Mouse (Mus musculus) CH12.LX (cell line): ENCODE data around the gene Adam12. TPM values are rescaled to one million over a fixed set of nuclear protein-coding genes. Genes with fewer than 3 reads are reported as not detected.

ENCODE experiments used
- DNase-seq: peaks from one replicate; pipeline ENCODE4 v3.0.0-alpha.2; 2013; ENCODE audit errors: extremely low read depth
- H3K27ac ChIP-seq: 2 replicates; pipeline ENCODE4 v1.5.1; 2012; ENCODE audit warnings: low read depth, mild to moderate bottlenecking, control low read depth, moderate library complexity; ENCODE audit not compliant: insufficient read depth
- H3K27me3 ChIP-seq: replicated peaks from 2 replicates; pipeline ENCODE3; 2012; ENCODE audit warnings: inconsistent platforms
- H3K36me3 ChIP-seq, 2 experiments: replicated peaks in 1 of 2; 2 replicates each; pipeline versions ENCODE3 to v1.6.1; 2012; ENCODE audit warnings: inconsistent platforms in 1 of 2, low read length in 1 of 2, mild to moderate bottlenecking in 1 of 2, mixed read lengths in 1 of 2, moderate library complexity in 1 of 2; ENCODE audit not compliant: control insufficient read depth in 1 of 2, insufficient read depth in 1 of 2
- H3K4me1 ChIP-seq, 2 experiments: 2 replicates each; pipeline ENCODE4 v1.6.1; 2012; ENCODE audit warnings: inconsistent platforms in 1 of 2, moderate library complexity in 1 of 2; ENCODE audit not compliant: insufficient read depth in 2 of 2, control insufficient read depth in 1 of 2
- H3K4me2 ChIP-seq: 2 replicates; pipeline ENCODE4 v1.6.1; 2012; ENCODE audit warnings: low read depth, mild to moderate bottlenecking, control low read depth; ENCODE audit not compliant: poor library complexity, insufficient read depth, severe bottlenecking
- H3K4me3 ChIP-seq, 3 experiments: fragments of 150-350 bp in 1 of 3; sonication (generic) in 1 of 3; replicated peaks in 1 of 3; 2 replicates each; pipeline versions ENCODE3 to v1.5.1; 2011 to 2012; ENCODE audit warnings: low read depth in 2 of 3, low read length in 2 of 3, mild to moderate bottlenecking in 2 of 3, moderate library complexity in 2 of 3, control low read depth in 1 of 3, improper control_type of control experiment in 1 of 3, inconsistent platforms in 1 of 3, mixed read lengths in 1 of 3; ENCODE audit not compliant: poor library complexity in 1 of 3
- H3K79me2 ChIP-seq: replicated peaks from 2 replicates; pipeline ENCODE4 v1.6.1; 2012; ENCODE audit warnings: mild to moderate bottlenecking, moderate library complexity; ENCODE audit not compliant: control insufficient read depth, poor library complexity, insufficient read depth, severe bottlenecking; ENCODE audit errors: extremely low read depth
- H3K9ac ChIP-seq: 2 replicates; pipeline ENCODE4 v1.6.1; 2012; ENCODE audit warnings: low read depth, mild to moderate bottlenecking, control low read depth, moderate library complexity; ENCODE audit not compliant: insufficient read depth
- H3K9me3 ChIP-seq: replicated peaks from 2 replicates; pipeline ENCODE3; 2012; ENCODE audit warnings: low read length, inconsistent platforms, mixed read lengths
- BHLHE40 ChIP-seq: IDR thresholded peaks from 2 replicates; pipeline ENCODE4 v1.6.1; 2011; ENCODE audit warnings: mild to moderate bottlenecking, low read depth, low read length, improper control_type of control experiment
- CHD2 ChIP-seq: IDR thresholded peaks from 2 replicates; pipeline ENCODE4 v1.6.1; 2011; ENCODE audit warnings: low read length, improper control_type of control experiment
- EP300 ChIP-seq: IDR thresholded peaks from 2 replicates; pipeline ENCODE4 v1.6.1; 2011; ENCODE audit warnings: low read length, improper control_type of control experiment
- HCFC1 ChIP-seq: IDR thresholded peaks from 2 replicates; pipeline ENCODE4 v1.6.1; 2012; ENCODE audit warnings: low read depth, mild to moderate bottlenecking, inconsistent platforms, low read length, improper control_type of control experiment
- IRF4 ChIP-seq: IDR thresholded peaks from 2 replicates; pipeline ENCODE4 v1.6.1; 2014; ENCODE audit warnings: low read depth, mild to moderate bottlenecking, inconsistent platforms, low read length, improper control_type of control experiment
- JUN ChIP-seq: IDR thresholded peaks from 2 replicates; pipeline ENCODE4 v1.6.1; 2011; ENCODE audit warnings: low read depth, mild to moderate bottlenecking, low read length, improper control_type of control experiment, moderate library complexity; ENCODE audit not compliant: insufficient read depth
- MAZ ChIP-seq: IDR thresholded peaks from 2 replicates; pipeline ENCODE4 v1.6.1; 2012; ENCODE audit warnings: low read depth, mild to moderate bottlenecking, inconsistent platforms, low read length, improper control_type of control experiment, moderate library complexity
- MEF2A ChIP-seq: IDR thresholded peaks from 2 replicates; pipeline ENCODE4 v1.6.1; 2014; ENCODE audit warnings: low read depth, mild to moderate bottlenecking, inconsistent platforms, low read length, improper control_type of control experiment, borderline replicate concordance
- MXI1 ChIP-seq: IDR thresholded peaks from 2 replicates; pipeline ENCODE4 v1.6.1; 2011; ENCODE audit warnings: mild to moderate bottlenecking, low read depth, low read length, improper control_type of control experiment
- NRF1 ChIP-seq: IDR thresholded peaks from 2 replicates; pipeline ENCODE4 v1.6.1; 2014; ENCODE audit warnings: low read depth, mild to moderate bottlenecking, inconsistent platforms, low read length, improper control_type of control experiment, moderate library complexity
- POLR2A ChIP-seq: IDR thresholded peaks from 2 replicates; pipeline ENCODE4 v1.6.1; 2011; ENCODE audit warnings: low read depth, mild to moderate bottlenecking, improper control_type of control experiment, low read length
- POLR2AphosphoS2 ChIP-seq: IDR thresholded peaks from 2 replicates; pipeline ENCODE4 v1.6.1; 2011; ENCODE audit warnings: low read depth, low read length, improper control_type of control experiment
- RCOR1 ChIP-seq: conservative IDR thresholded peaks from 2 replicates; pipeline ENCODE4 v1.6.1; 2012; ENCODE audit warnings: low read depth, mild to moderate bottlenecking, inconsistent platforms, low read length, improper control_type of control experiment
- SMC3 ChIP-seq: IDR thresholded peaks from 2 replicates; pipeline ENCODE4 v1.6.1; 2011; ENCODE audit warnings: low read depth, low read length, improper control_type of control experiment
- TBP ChIP-seq: conservative IDR thresholded peaks from 2 replicates; pipeline ENCODE4 v1.6.1; 2011; ENCODE audit warnings: low read depth, low read length, improper control_type of control experiment
- USF2 ChIP-seq: conservative IDR thresholded peaks from 2 replicates; pipeline ENCODE4 v1.6.1; 2011; ENCODE audit warnings: low read depth, low read length, improper control_type of control experiment
- ZC3H11A ChIP-seq: IDR thresholded peaks from 2 replicates; pipeline ENCODE4 v1.6.1; 2012; ENCODE audit warnings: low read depth, mild to moderate bottlenecking, inconsistent platforms, low read length, improper control_type of control experiment
- dilution Hi-C: fragments of 300-500 bp; cut with MboI; formaldehyde crosslinking; loops from 2 replicates; pipeline ENCODE4 v1.14.3; 2020; ENCODE audit warnings: low sequenced_read_pairs; ENCODE audit not compliant: extremely low pct_unique_long_range_greater_than_20kb, extremely low pct_ligation_motif_present
- in situ Hi-C: fragments of 300-500 bp; cut with MboI; formaldehyde crosslinking; loops from 3 replicates; pipeline ENCODE4 v1.14.3; 2019; ENCODE audit warnings: low sequenced_read_pairs, low pct_ligation_motif_present, low pct_unique_long_range_greater_than_20kb, mixed read lengths
- polyA plus RNA-seq: library from polyadenylated mRNA; unstranded; fragments of >175 nt; gene quantifications from 2 replicates; pipeline ENCODE4 v1.2.1, GENCODE M21; 2012; ENCODE audit warnings: low read depth; ENCODE audit not compliant: insufficient read length
- total RNA-seq, 2 experiments: library from RNA; depleted of rRNA; stranded (reverse); fragments of 300-350 nt in 1 of 2; fragments of >200 nt in 1 of 2; gene quantifications; 2 replicates each; pipeline ENCODE4 v1.2.3; 2012 to 2014

Adam12 gene
- total and polyA plus RNA-seq, 3 experiments: not detected

DNA sequence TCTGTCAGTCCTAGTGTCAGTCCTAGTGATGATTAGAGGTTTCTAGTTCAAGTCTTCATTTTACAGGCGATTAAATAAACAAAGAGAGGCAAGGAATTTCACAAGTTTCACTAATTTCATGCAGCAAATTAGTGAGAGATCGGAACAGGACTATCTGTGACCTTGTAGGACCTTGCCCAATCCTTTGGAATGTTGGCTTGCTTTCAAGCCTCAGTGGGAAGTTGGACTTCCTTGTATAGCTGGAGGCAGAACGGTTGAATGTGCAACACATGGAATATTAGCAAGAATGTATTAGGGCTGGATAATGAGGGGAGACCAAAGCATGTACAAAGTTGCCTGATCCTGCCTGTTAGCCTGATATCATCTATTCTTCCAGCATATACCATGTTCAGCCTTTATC, 141.2 kb downstream of the Adam12 start:
- H3K4me2 ChIP-seq: no peak overlapping the region
- DNase-seq: no peak

DNA sequence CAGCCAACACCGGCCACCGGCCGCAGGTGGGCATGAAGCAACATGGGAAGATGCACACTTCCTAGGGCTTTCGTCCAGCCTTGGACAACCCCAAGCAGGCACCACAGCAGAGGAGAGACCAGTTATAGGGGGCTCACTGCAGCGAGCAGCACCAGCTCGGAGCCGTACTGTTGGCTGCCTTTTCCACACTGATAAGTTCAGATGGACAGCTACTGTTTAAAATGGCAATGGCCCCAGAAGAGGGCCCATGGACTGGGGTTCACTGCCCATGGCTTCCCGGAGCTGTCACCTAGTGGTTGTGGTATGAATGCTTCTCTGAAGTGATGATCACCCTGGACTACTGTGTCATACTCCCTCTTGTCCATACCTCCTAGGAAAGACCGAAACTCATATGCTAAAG, 141.7 kb downstream of the Adam12 start:
- dilution Hi-C loops: no loop called here
- TF ChIP-seq POLR2A (no peak), TBP (no peak)
- TF ChIP-seq, all 38 proteins: peak for 0
- no peaks in the 10 kb centered on the region for H3K27me3 ChIP-seq
- no peak overlapping the region for H3K4me2 ChIP-seq
- in situ Hi-C loops: no loop called here
- no peaks in the 10 kb centered on the region for H3K4me1 ChIP-seq
- H3K4me3 ChIP-seq: no peak overlapping the region
- DNase-seq: no peak
- H3K9ac ChIP-seq: no peak overlapping the region
- no peaks in the 10 kb centered on the region for H3K36me3 ChIP-seq
- peaks cover 65% of the 10 kb centered on the region for H3K9me3 ChIP-seq
- no peak overlapping the region for H3K27ac ChIP-seq
- no peaks in the 10 kb centered on the region for H3K79me2 ChIP-seq

More for the DNA sequence above, 141.2 kb downstream of the Adam12 start:
- TF ChIP-seq BHLHE40: no peak
- no peaks in the 10 kb centered on the region for H3K79me2 ChIP-seq
- H3K27ac ChIP-seq: no peak overlapping the region
- in situ Hi-C loops (no loop called here), dilution Hi-C loops (no loop called here)
- H3K9me3 ChIP-seq: peaks cover 63% of the 10 kb centered on the region
- H3K9ac ChIP-seq: no peak overlapping the region
- no peaks in the 10 kb centered on the region for H3K4me1 ChIP-seq
- H3K27me3 ChIP-seq: no peaks in the 10 kb centered on the region
- no peaks in the 10 kb centered on the region for H3K36me3 ChIP-seq
- H3K4me3 ChIP-seq: no peak overlapping the region

DNA sequence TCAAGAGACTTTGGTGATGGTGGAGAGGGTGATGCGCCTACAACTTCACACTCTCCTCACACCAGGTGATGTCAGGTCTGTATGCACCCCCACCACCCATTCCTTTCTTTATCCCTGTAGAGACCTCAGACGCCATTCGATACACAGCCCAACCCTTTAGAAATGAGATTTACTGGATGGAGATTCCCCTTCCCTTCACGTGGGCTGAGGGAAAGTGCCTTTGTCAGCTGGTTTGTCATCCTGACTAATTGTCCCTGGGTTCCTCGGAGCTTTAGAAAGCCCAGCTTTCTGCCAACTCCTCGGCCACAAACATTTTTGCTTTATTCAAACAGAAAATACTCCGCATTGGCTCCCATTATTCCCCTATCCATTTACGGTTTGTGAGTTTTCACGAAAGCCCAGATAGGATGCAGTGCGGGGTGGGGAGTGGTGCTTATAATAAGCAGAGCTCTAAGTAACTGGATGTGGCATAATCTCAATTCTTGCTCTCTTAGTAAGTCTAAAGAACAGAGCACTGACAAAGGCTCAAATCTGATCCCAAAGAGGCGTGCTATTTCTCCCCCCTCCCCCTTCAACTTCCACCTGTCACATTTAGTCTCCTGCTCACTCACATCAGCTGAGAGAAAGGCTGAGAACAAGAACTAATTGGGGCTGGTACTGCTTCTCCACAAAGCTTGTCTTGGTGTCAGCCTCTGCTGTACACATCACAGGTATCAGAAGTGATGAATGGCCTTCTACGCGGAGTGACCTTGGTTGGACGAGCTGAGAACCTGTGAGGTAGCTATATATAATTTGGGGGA, 143.2 kb downstream of the Adam12 start:
- dilution Hi-C loops: no loop called here
- no peak overlapping the region for H3K4me2 ChIP-seq

More for the DNA sequence above, 143.2 kb downstream of the Adam12 start:
- no peak overlapping the region for H3K4me3 ChIP-seq
- no peaks in the 10 kb centered on the region for H3K27me3 ChIP-seq
- H3K79me2 ChIP-seq: no peaks in the 10 kb centered on the region
- peaks cover 71% of the 10 kb centered on the region for H3K9me3 ChIP-seq
- no peak overlapping the region for H3K9ac ChIP-seq
- no peaks in the 10 kb centered on the region for H3K36me3 ChIP-seq
- no peak overlapping the region for H3K27ac ChIP-seq
- TF ChIP-seq RCOR1 (no peak), IRF4 (no peak), MAZ (no peak), NRF1 (no peak), HCFC1 (no peak), MXI1 (no peak), TBP (no peak), ZC3H11A (no peak), CHD2 (no peak), MEF2A (no peak), POLR2AphosphoS2 (no peak), USF2 (no peak), SMC3 (no peak), EP300 (no peak), JUN (no peak)
- in situ Hi-C loops: no loop called here
- no peaks in the 10 kb centered on the region for H3K4me1 ChIP-seq
- no peak for DNase-seq
